Mouse (Mus musculus) cerebellum, postnatal 36 days (tissue): ENCODE results near the gene Rabggtb.

Experiments used
- DNase-seq, 2 experiments: peaks; one replicate each; pipeline ENCODE4 v3.0.0; 2021 to 2022; ENCODE audit warnings: mixed read lengths in 2 of 2

Rabggtb gene

GRCm38 (mm10) chr3:153912546-153913509, at the start of gene Rabggtb:
TSS of gene Rabggtb (minus strand) at chr3:153913009.
- peak; percentile 97 for DNase-seq

DNA sequence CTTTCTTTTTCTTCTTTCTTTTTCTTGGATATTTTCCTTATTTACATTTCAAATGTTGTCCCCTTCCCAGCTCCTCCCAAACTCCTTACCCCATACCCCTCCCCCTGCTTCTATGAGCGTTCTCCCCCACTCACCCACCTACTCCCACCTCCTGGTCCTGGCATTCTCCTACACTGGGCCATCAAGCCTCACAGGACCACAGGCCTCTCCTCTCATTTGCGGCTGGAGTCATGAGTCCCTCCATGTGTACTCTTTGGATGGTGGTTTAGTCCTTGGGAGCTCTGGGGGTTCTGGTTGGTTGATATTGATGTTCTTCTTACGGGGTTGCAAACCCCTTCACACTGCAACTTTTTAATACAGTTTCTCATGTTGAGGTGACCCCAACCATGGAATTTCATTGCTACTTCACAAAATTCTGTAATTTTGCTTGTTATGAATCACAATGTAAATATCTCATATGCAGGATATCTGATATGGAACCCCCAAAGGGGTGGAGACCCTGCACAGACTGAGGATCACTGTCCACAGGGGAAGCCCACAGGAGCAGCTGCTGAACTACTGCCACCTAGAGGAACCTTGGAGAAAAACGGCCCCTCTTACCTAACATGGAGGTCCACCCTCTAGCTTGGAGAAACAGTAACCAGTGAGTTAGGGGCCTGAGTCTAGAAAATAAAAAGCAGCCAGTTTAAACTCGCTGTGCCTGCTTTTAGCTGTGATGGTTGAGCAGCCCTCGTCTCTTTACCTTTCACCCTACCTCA, 49.0 kb upstream of the Rabggtb start:
- DNase-seq: no peak

- DNase-seq: peak in 1 of 2 experiments; percentile 18
These were observed 48.1 kb upstream of the Rabggtb start for GRCm38 (mm10) chr3:153960884-153961283.

GRCm38 (mm10) chr3:153959731-153960207, 47.0 kb upstream of the Rabggtb start:
- DNase-seq: no peak

DNA sequence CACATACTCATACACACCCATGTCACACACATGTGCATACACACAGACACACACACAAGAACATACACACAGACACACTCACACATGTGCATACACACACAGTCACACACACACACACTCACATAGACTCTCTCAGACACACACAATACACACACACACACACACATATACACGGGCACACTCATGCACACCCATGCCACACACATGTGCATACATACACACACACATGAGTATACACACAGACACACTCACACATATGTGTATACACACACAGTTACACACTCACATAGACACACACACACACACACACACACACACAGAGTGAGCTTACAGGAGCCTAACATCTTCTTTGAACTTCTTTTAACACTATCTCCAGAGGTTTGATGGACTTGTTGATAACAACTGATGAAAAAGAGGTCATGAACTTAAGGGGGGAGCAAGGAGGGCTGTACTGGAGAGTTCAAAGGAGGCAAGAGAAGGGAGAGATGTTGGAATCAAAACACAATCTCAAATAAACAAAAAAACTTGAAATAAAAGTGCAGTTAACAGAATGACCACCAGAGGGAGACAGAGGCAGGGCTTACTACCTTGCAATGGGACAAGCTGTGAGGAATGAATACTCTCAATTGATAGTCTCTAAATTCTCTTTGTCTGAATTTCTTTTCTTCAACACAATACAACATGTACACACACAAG, 46.4 kb upstream of the Rabggtb start:
- peak in 1 of 2 experiments; percentile 31 for DNase-seq

GRCm38 (mm10) chr3:153957916-153958315, 45.1 kb upstream of the Rabggtb start:
- DNase-seq: no peak

GRCm38 (mm10) chr3:153948176-153948575, 35.4 kb upstream of the Rabggtb start:
- DNase-seq: no peak

DNA sequence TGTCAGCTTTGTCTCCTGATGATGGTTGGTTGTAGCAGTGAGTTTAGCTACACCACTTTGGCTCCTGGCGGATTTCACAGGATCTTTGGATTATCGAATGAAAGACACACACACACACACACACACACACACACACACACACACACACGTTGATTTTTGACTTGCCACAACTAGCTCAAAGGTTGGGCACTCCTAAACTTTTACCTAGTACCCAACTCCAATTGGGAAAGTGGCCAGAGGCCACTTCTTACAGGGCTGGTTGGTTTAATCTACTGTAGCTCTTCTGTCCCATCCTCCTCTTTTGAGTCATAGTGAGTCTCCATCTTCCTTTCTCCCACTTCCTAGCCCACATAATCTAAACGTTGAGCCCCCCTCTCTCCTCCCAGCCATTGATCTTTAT, 34.5 kb upstream of the Rabggtb start:
- no peak for DNase-seq

- DNase-seq: peak; percentile 94 to 95
These were observed 31.7 kb upstream of the Rabggtb start, which contains the start of gene Acadm for GRCm38 (mm10) chr3:153944335-153944990. TSS of gene Acadm (minus strand) at chr3:153944632.

DNA sequence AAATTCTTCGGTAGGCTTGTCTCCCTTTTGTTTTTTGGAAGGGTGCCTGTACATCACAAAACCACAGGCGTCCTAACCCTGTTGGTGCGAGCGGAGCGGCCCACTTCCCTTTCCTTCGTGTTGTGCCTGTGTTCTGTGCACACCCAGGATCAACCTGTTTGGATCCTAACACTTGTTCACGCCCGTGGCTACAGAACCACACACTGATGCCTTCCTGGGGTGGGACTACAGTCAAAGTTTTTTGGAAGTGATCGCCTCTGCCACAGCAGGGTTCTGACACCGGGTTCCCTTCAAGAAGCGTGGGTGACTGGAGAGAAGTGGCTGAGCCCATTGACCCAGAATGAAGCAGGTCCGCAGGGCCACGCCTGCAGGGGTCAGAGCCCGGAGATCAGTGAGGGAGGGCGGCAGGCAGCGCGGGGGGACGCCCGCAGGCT, 31.1 kb upstream of the Rabggtb start:
- no peak for DNase-seq

GRCm38 (mm10) chr3:153943003-153943640, 30.3 kb upstream of the Rabggtb start:
- no peak for DNase-seq

GRCm38 (mm10) chr3:153941613-153942012, 28.8 kb upstream of the Rabggtb start:
- no peak for DNase-seq

GRCm38 (mm10) chr3:153940486-153940885, 27.7 kb upstream of the Rabggtb start:
- no peak for DNase-seq

GRCm38 (mm10) chr3:153940021-153940420, 27.2 kb upstream of the Rabggtb start:
- DNase-seq: no peak

- DNase-seq: no peak
These were observed 24.5 kb upstream of the Rabggtb start for GRCm38 (mm10) chr3:153937116-153937810.

DNA sequence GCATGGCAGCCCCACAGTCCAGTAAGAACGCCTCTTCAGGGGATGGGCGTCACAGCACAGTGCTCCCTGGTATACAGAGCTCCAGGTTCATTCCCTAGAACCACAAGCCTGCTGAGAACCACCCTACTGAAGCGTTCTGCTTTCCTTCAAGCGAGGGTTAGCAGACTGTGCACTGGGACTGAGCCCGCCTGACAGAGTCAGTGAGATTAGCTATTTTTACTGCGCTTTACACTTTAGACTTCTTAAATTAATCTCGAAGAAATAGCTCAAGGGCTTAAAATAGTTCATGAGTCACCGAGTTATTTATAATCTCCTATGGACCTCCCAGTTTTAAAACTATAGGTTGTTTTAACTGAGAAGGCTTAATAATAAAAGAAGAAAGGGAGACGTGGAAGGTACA, 23.1 kb upstream of the Rabggtb start:
- no peak for DNase-seq

DNA sequence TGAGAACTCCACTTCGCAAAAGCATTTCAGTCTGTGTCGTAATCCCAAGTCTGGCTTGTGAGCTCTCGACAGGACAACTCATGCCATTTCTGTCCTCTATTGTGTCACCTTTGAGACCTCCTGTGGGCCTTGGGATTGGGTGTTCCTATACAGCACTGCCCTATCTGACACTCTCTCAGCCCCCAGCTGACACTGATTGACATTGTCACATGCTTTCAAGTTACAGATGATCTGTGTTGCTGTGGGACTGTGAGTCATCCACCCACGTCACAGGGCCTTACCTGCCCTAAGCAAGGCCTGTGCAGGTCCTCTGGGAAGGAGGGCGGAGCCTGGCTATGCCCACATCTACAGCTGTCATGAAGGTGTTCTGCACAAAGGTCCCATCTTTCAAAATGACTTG, 19.7 kb upstream of the Rabggtb start:
- no peak for DNase-seq

GRCm38 (mm10) chr3:153929526-153929925, 16.7 kb upstream of the Rabggtb start:
- no peak for DNase-seq

DNA sequence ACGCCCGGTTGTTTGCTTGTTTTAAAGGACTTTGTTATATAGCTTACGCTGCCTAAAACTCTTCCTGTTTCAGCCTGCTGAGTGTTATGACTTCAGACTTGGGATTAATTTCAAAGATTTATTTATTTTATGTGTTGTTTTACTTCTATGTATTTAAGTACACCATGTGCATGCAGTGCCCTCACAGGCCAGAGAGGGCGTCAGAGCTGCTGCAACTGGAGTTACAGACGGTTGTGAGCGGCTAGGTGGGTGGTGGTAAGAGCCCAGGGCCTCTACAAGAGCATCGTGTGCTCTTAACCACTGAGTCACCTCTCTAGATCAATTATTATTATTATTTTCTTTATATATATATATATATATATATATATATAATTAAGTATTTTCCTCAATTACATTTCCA, 13.5 kb upstream of the Rabggtb start:
- no peak for DNase-seq

GRCm38 (mm10) chr3:153921147-153921910, 8.5 kb upstream of the Rabggtb start:
- no peak for DNase-seq
